Mouse (Mus musculus) lung, postnatal 14 days (tissue): ENCODE results near the gene Slbp.

Experiments used
- DNase-seq: peaks from one replicate; pipeline ENCODE4 v3.0.0; 2021

Gene Slbp

DNA sequence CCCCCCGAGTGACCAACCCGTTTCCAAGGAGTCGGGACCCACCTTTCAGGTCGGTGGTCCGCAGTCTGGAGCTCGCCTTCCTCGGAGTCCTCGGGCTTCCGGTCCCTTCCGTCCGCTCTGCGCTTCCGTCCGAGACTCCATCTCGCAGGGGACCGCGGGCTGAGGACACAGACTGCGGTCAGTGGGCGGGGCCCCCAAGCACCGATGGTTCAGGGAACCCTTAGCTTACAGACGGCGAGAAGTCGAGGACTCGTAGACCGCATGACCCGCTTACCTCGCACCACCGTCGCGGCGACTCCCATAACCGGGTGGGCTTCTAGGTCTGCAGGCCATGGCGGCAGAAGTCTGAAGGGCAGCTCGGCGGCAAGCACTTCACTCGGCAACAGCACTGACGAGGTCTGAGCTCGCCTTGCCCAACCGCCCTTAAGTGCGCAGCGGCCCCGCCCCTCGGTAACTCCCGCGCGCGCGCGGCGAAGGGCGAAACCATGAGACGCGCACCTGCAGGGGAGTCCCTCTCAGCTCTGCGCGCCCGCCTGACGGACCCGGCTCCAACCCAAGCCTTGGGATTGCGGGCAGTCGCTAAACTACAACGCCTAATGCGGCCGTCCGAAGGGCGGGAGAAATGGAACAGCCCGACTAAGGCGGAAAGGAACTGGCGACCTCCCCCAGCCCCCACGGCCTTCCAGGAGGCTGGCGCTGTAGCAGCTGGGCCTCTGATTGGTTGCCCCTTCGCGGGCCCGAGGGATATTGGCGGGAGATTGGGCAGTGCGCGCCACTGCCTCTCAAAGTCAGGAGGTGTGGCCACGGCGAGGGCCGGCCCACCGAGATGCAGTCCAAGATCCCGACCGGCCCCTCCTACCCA is at the start of gene Slbp:
Gene Slbp, minus strand, starts transcription at position 654 of the 862 bp plus-strand sequence.
- peak; percentile 95 for DNase-seq

DNA sequence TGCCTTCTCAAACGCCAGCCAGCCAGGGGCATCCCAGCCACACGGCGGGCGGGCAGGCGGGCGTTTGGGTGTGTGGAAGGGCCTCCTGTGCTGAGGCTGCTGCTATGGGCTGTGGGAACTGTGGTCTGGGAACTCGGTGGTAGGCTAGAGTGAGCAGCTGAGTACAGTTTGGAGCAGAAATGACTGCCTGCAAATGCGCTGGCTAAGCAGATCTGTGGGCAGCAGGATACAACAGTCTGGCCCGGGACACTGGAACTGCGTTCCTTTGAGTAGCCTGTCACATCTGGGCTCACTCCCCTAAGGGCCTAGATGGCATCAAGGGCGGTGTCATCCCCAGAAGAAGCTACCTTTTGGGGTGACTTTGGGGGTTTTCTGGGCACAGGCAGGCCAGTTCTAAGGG is 49.5 kb upstream of the Slbp start:
- no peak for DNase-seq

DNA sequence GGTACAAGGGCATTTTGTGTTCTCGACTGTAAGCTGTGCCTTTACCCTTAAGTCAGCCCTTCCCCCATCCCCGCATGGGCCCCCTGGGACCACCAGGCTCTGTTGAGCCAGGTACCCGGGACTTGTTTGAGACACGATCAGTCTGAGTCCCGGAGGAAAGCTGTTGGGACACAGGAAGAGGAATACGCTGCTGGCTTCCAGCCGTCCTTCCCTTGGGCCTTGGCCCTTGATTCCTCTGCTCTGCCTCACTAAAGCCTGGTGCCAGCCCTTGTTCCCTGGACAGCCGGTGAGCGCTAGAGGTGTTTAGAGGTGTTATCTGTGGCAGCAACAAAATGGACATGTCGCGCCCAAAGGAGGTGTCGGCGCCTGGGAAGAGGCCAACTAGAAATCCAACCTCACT is 47.6 kb upstream of the Slbp start:
- DNase-seq = no peak

DNA sequence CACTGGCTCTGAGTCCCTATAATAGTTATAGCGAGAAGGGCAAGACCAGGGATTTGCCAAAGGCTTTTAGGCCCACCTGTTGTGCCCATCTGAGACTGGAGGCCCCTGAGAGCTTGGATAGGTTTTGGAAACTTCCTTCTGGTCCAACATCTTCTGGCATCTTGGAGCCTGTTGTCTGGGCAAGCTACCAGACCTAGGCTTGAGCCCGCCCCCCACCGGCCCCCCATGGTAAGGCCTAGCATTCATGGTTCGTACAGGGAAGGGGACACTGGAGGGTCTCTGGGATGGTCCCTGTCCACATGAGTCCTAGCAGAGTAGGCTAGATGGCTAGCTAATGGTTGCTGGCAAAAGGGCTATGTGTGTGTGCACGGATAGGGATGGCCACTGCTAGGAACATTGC is 46.3 kb upstream of the Slbp start:
- no peak for DNase-seq

DNA sequence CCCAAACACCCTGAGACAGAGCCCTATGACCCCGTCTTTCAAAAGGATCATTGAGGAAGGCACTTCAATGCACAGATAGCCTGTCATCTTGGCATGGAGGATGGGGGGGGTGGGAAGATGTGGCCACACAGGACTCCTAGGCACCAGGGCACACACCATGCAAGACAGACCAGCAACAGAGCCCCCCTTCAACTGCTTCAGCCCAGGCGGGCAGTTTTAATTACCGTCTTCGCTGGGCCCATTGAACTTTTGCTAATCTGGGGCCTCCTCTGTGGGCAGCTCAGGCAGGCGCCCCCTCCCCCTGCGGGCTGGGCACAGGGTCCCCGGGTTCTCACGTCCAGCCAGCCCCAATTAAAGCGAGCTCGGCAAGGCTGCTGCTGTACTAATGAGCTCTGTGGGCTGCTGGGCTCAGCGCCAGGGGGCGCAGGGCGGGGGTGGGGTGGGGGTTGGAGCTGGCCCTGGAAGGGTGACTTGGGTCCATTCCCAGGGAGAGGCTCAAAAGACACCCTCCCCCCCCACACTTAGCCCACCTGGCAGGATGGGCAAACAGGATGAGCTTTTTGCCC is 45.7 kb upstream of the Slbp start:
- no peak for DNase-seq

DNA sequence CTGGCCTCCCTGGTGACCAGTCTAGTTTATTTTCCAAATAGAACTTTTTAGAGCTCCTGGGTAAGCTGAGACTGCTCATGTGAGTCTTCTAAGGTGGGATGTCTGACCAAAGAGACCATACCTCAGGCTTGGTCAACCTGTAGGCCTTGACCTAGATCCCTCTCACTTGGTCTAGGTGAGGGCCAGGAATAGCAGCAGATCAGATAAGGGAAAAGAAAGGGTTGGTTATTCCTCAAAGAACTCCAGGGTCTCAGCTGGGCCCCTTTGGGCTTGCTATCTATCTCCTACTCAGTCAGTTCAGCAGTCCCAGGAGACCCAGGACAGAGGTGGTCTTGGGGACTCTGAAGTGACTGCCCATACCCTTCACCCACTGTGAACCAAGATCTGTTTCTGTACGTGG is 45.2 kb upstream of the Slbp start:
- DNase-seq = no peak

DNA sequence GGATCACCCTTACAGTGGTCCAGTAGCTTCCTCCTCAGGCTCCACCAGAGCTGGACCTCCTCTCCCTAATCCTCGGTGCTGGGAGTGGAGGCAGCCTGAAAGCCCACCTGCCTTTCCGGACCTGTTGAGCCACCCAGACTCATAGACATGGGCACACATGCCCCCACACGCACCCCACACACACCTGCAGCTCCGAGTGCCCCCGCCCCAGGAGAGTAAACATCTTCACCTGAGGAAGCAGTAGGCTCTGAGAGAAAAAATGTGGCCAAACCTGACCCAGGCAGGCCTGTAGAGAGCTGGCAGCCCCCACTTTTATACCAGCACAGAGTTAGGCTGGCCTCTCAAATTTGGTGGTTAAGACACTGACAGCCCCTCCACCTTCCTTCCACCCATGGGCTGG is 44.1 kb upstream of the Slbp start:
- DNase-seq = peak; percentile 57

DNA sequence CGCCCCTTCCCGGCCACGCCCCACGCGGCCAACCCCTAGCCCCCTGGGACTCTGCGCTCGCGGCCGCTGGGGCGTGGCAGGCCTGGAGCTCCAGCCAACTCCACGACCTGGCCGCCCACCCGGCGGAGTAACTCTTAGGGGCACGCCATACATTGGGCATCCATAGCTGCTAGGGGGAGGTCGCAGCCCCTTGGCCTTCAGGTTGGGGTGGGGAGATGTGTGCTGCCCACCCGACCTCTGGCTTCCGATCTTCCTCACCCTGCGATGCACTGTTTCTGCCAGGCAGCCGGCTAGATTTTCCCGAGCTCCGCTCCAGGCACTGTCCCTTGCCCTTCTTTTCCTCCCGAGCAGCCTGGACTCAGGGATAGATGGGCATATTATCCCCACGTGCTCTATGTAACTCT is 43.3 kb upstream of the Slbp start:
- DNase-seq = no peak

DNA sequence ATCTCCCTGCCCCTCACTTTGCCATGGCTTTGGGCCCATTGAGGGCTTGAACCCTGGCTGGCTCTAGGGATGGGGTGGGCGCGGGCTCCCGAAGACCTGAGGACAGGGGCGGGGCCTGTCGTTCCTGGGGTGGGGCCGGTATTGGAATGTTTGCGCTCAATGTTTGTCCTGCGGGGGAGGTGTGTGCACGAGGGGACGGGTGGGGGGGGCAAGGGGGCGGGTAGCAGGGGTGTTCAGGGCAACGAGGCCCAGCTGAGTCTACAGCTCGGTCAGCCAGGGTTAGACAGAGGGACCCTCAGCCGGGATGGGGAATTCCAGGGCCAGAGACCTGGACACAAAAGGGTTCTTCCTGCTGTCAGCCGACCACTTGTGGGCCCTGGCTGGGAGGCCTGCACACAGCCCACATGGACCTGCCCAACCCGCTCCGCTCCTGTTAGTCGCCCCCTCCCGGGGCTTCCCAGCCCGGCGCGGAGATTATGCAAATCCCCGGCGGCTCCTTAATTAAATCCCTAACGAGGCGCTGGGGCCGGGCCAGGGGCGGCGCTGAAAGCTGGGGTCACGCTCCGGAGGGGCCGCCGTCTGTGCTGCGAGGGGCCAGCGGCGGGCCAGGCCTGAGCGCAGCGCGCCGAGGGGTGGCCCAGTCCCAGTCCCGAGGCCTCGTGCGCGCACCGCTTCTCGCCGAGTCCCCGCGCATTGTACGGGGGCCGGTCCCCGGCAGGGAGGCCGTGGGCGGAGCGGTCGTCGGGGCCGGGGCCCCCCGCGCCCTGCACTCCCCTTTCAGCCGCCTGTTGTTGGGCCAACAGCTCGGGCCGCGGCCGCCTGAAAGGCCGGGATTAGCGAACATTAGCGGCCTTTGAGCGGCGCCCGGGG is 42.7 kb upstream of the Slbp start:
- DNase-seq = peak; percentile 65

DNA sequence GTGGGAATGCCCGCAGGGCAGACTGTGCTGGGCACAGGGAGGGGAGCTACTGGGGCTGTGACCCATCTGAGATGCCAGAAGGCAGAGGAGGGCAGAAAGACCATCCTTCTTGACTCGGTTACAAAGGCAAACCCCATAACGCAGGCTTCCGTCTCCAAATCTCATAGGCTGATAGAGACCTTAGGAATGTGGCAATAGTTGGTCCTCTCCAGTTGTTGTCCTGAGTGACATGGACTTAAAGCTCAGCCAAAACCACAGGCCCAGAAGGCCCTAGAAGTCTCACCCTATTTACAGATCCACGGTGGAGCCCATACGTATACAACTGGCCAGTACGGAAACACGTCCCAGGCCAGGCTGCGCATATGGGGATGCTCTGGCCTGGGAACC is 42.1 kb upstream of the Slbp start:
- DNase-seq = no peak

DNA sequence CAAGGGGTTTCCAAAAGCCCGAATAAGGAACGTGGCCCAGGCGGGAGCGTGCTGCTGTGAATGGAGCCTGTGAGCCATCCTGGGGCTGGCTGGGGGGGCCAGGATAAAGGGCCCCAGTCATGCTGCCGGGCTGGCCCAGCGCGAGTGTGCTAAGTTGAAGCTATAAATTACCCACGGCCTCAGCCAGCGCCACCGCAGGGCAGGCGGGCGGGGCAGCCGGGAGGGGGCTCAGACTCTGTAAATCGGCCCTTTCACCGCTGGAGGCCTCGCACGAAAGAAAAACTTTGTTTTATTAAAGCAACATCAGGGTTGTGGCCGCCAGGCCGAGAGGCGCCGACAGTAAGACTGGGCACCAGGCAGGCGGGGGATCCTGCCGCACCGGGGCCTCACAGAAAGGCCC is 40.0 kb upstream of the Slbp start:
- no peak for DNase-seq

DNA sequence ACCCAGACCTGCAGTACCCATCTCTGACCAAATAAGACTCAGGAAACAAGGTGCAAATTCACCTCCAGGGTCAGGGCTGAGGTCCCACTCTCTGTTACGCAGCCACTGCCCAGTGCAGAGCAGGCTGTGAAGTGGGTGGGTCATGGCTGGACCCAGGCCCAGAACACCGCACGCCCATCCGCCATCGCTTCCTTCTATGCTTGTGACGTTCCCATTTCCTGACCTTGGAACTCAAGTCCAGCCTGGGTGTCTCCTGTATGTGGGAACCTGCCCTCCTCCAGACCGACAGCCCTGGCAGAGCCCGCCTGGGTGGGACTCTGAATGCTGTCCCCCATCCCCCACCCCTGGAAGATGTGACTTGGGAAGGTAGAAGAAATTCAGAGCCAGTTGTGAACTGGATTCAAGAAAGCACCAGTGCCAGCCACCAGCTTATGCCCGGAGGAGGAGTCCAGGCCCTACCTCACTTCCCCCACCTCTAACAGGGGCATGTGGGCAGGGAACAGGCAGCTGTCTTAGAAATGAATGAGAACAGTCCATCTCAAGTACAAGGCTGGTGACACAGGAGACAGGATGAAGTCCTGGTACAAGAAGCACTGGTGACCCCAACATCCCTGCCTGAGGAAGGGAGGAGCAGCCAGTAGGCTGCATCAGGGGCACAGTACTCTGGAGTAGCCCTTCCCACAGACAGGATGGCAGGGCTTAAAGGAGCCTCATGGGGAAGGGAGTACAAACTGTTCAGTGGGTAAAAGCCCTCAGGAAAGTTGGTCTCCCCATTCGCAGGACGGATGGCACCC is 37.7 kb upstream of the Slbp start:
- DNase-seq = peak; percentile 75

DNA sequence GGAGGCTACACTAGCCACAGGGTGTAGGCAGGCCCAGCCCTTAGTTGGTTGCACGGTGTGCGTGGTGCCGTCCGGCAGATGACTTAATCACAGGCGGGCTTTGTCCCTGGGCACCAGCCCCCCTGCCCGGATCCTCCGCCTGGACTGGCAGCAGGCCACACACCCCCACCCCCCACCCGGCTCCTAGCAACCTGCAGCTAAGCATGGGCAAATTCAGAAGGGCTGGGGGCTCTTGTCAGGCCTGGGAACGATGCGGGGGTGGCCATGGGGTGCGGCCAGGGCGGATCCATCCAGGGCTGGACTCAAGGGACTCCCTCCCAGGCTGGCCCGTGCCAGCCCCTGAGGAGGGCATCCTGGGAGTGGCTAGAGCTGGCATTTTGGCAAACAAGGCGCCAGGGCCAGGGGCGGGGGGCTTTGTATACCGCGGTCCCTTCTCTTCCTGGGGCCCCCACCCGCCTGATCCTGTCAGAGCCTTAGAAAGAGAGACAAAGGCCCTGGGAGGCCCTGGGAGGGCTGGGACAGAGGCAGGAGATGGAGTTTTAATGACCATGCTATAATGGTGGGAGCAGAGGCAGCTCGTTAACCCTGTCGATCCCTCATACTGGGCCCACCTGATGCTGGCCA is 37.0 kb upstream of the Slbp start:
- DNase-seq = peak; percentile 67

DNA sequence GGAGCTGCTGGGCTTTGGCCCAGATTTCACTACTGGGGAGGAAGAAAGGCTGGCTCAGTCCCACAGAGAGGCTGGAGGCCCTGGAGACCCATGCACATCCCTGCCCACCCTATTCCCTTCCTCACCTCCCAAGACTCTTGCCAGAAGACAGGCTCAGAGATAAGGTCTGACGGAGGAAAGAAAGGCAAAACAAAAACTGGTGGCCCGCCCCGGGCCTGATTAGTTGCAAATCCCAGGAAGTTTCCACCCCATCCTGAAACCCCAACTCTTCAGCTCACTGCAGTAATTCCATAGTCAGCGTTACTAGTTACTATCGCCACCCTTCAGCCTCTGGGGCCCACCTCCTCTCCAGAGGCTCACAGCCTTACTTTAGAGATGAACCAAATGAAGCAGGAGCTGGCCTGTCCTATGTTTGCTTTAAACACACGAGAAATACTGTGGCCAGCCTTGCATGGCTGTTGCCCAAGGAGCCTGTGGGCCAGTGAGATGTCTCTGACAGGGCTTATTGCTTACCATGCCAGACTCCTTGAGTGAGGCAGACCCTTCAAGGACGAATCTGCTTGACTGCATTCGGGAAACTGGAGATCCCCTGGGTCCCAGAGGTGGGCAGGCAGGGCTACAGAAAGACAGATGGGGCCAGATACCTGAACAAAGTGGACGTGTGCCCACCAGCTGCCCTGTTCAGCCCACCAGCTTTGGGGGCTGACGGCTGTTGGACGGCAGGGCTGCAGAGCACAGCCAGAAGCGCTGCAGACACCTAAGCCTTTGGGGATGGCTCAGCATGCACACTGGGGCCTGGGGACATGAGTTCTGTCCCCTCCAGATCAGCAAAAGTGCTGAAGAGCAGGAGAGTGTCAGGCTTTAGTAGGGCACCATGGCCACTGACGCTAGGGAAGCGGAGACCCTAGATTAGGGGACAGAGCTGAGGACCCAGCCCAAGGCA is 36.2 kb upstream of the Slbp start:
- no peak for DNase-seq

DNA sequence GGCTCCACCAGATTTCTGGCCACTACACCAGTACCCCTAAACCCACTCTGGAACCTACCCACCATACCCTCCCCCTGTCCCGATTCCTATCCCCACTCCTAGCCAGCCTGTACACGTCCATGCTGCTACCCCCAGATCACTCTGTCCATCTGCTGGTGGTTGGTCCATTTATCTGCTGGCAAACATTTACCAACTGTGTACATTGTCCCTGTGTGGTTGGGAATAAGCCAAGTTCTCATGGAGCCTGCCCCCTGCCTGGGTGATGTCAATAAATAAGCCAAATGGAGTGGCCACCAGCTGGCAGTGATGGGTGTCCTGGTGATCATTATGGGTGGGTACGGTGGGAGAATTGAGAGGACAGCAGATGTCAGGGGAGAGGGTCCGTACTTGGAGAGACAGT is 34.8 kb upstream of the Slbp start:
- no peak for DNase-seq

DNA sequence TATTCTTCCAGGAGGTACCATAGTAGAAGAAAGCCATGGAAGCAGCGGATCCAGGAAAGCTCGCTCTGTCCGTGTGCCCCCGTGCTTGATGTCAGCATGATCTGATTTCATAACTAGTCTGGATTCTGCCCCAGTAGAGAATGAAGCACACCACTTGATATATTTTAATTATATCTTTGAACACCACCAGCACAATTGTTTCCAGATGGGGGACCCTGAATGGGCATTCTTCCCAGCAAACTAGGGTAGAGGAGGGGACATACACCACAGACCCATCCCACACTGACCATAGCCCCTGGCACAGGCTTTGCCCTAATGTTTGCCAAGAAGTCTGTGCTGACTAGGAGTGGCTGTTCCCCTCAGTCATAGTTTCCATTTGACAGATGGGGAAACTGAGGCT is 32.6 kb upstream of the Slbp start:
- DNase-seq = no peak

DNA sequence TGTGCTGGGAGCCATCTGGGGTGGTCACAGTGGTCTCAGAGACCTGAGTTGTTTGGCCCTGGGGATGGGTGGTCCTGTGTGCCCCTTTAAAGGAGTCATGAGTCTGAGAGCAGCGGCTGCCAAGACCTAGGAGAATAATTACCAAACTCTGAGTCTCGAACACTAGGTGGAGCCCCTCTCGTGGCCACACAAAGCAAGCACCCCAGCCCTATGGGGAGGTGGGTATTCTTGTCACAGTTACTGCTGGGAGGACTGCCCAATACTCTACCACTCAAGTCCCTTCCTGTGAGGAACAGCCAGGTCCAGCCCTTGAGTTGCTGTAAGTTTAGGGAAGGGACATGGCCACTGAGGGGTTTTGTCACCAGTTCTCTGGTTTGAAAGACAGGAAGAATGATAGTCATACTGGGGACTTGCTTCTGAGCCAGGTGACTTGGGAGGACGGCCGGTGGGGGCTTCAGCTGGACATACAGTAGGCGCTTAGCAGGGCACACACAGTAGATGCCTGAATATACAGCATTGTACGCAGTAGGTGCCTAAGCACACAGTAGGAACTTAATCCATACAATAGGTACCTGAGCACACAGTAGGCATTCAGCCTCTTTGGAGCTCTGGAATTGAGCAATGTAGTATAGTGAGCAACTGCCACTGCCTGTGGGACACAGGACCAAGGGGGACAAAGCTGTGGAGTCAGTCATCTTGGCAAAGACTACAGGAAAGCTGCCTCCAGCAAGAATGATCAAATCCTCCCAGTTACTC is 31.7 kb upstream of the Slbp start:
- peak; percentile 73 for DNase-seq

DNA sequence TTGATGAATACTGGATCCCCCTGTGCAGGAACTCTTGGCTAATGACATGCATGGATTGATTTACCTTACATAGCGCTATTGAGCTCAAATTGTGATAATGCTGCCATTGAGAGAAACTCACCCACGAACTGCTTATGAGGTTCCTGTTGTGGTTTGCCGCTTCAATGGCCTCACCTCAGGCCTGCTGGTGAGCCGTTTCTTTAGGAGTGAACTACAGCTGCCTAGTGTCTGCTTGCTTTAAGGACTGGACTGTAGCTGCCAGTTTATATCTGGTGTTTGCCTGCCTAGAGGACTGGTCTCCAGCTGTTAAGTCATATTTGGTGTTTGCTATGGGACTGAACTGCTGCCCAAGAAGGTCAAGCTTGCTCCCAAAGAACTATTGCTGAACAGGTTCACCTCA is 30.6 kb upstream of the Slbp start:
- no peak for DNase-seq

DNA sequence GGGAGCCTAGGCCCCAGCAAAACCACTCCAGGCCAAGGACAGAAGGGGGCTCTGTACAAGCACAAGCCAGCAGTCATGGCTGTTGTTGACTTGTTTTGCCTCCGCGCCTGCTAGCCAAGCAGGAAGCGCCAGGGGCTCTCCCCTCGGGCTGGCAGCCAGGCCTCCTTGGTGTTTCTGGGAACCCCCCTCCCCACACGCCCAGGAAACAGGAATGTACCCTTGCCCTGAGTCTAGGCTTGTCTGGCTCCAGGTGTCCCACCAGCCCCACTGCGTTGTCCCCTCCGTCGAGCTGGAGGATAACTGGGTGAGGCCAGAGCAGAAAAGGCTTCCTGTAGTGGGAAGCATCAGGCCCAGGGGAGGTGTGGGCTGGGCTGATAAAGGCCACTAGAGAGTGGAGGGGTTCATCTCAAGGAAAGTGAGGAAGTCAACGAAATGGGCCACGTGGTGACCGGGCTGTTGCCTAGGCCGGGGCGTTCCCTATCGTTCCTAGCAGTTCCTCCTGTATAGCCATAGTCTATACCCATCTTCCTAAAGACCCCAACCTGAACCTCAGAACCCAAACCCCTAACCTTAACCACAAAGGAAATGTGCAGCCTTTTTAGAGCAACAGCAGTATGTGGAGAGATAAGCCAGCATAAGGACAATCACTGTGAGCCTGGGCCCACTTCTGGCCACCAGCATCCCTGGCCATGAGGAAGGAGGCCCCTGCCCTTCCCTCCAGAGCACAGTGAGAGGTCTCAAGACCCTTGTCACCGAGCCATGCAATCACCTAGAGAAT is 29.4 kb upstream of the Slbp start:
- DNase-seq = no peak

DNA sequence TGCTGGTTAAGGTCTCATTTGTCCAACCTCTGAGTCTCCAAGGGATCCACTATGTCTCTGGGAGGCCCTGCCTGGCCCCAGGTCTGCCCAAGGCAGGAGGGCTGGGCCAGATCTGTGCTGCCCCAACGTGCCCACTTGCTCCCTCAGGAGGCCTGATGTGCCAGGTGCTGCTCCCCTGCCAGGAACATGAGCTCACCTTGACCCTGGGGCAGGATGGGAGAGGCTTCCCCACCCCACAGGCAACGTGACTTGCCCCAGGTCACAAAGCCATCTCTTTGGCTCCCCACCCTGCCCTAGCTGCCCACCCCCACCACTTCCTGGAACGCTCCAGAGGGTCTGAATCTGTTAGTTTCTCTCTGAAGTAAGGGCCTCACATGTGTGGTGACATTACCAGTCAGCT is 28.7 kb upstream of the Slbp start:
- no peak for DNase-seq
